Mouse (Mus musculus) lung, postnatal 0 days (tissue): ENCODE results near the gene Asb18.

Experiments used
- CTCF ChIP-seq: IDR thresholded peaks from 2 replicates; pipeline ENCODE4 v1.5.1; 2016; ENCODE audit warnings: antibody characterized with exemption, mild to moderate bottlenecking
- EP300 ChIP-seq: IDR thresholded peaks from 2 replicates; pipeline ENCODE4 v1.6.1; 2016; ENCODE audit warnings: antibody characterized with exemption, mild to moderate bottlenecking, control low read depth

DNA sequence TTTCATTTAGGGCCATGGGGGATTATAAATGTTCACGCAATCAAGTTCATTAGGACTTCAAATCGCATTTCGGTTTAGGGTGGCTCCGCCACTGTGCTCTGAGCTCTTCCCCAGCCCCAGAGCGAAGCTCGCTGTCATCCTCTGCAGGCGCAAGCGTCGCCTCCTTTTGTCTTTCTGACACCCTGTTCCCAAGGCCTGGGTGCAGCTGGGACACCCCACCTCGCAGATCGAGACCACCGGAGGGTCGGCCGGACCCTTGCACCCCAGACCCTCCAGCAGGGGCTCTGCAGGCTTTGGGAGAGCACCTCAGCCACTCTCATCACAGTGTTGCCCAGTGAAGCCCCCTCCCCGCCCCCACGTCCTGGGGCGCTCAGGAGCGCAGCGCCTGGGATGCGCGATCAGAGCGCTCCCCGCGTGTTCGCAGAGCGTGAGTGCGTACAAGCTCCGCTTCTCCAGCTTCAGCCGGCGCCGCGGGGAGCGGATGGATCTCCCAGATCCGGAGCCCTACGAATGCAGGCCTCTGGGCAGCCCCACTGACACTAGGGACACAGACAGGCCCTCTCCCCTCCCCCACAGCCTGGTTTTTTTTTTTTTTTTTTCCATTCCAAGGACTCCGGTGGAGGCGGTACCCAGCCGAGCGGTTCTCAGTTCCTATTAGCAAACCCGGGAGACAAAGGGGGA, 72.6 kb downstream of the Asb18 start:
- no peak for TF ChIP-seq EP300
- no peak for TF ChIP-seq CTCF
